Mouse (Mus musculus): ENCODE results near the gene Slc38a8.

DNA sequence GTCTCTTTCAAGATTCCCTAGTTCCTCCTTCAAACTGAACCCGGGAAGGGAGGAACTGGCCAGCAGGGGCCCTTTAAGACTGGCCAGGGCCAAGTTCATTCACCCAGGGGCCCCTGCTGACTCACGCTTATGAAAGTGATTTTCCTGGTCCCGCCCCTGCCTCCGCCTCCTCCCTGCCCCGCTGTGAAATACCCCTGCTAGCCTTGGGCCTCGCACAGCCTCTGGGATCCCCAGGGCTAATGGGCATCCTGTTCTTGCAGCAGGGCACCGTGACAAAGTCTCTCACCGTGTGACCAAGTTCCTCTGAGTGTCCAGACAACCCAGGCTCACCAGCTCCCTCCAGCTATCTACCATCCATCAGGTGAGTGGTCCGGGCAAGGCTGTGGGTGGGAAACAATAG lies 64.6 kb downstream of the Slc38a8 start:
- TF ChIP-seq POLR2A (IDR thresholded peaks at IDR 0.05; ENCODE audit: control insufficient read depth, low read depth, low read length) (peak; percentile 82), CTCF (IDR thresholded peaks at IDR 0.05; ENCODE audit: control insufficient read depth, insufficient read depth, insufficient replicate concordance, low read depth, low read length) (no peak)
